Mouse (Mus musculus) induced T-regulatory cell, adult 2 months (primary cell): ENCODE results near the gene Hist1h4c.
A peak's percentile ranks its signal among the peaks of the same experiment; 100 is the strongest.

ENCODE experiments used
- DNase-seq: peaks from one replicate; pipeline ENCODE4 v3.0.0-alpha.2; 2012; ENCODE audit warnings: low read depth

The Hist1h4c gene

DNA sequence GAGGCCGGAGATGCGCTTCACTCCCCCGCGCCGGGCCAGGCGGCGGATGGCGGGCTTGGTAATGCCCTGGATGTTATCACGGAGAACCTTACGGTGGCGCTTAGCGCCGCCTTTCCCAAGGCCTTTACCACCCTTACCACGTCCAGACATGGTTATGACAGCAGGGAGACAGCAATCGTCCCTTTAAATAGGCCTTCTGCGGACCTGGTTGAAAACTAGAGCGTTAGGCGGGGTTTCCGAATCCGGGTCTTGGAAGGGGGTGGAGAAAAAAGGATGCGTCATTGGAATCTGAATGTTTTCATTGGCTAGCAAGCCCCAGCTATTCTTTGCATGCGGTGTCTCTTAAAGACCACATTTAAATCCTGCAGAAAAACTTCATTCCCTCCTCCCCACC lies at the start of gene Hist1h4c:
Hist1h4c (minus strand) TSS at position 155 of the 394 bp plus-strand sequence.
- DNase-seq, result peak; percentile 99

DNA sequence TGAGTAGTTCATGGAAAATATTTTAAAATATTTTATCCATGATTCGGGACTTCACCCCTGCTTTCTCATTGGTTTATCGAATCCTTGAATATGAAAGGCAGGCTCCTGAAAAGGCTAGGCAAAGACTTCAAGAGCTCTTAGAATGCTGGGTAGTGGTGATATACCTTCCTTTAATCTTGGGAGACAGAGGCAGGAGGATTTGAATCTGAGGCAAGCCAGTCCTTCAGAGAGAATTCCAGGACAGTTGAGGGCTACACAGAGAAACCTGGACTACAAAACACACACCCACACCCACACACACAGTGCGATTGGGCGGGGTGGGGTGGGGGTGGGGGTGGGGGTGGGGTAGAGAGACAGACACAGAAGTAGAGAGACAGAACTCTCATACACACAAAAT lies 49.6 kb upstream of the Hist1h4c start:
- peak; percentile 37 for DNase-seq

DNA sequence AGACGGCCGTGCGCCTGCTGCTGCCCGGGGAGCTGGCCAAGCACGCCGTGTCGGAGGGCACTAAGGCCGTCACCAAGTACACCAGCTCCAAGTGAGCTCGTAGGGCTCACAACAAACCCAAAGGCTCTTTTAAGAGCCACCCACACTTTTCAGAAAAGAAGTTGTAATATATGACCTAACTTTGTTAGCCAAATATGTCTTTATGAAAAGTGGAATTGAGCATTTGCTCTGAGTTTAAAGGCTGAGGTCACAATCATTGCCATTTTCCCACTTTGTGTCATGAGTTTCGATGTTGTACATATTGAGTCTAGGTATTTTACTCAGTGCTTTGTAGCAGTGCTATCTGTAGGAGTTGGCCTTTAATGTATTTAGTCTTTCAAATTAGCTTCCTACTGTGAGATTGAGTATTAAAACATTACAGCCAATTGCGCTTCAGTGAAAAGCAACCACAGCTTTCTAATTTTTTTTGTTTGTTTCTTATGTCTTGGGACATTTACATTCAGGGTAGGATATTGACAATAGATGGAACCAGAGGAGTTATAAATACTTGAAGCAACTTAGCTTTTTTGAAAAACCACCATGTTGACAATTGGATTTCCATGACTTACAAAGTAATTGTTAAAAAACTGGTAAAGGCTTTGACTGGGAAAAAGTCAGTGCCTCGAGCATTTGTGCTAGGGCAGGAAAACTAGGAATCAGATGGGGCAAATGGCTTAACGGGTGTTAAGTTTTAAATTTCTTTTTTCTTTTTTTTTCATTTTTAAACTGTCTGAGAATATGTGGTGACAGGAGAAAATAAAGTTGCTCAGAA lies 49.0 kb upstream of the Hist1h4c start:
- DNase-seq, result peak; percentile 74

DNA sequence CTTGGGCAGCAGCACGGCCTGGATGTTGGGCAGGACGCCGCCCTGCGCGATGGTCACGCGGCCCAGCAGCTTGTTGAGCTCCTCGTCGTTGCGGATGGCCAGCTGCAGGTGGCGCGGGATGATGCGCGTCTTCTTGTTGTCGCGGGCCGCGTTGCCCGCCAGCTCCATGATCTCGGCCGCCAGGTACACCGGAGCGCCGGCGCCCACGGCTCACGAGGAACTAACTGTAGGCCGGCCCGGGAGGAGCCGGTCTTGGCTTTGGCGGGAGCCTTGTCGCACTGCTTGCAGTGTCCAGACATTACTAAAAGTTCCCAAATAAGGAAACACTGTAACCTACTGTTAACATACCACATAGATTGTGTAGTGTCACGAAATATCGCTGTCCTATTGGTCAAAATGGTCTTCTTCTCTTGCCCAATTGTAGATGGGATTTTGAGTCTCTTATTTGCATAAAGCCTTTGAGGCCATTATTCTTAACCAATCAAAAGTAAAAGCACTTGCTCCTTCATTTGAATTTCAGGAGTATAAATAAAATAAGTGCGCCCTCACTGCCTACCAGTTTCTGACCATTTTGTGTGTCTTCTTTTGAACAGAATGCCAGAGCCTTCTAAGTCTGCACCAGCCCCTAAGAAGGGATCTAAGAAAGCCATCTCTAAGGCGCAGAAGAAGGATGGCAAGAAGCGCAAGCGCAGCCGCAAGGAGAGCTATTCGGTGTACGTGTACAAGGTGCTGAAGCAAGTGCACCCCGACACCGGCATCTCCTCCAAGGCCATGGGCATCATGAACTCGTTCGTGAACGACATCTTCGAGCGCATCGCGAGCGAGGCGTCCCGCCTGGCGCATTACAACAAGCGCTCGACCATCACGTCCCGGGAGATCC lies 48.2 kb upstream of the Hist1h4c start, which contains the start of gene Hist1h2bb:
Hist1h2bb (plus strand) TSS at position 534 of the 880 bp plus-strand sequence.
- peak; percentile 93 for DNase-seq

DNA sequence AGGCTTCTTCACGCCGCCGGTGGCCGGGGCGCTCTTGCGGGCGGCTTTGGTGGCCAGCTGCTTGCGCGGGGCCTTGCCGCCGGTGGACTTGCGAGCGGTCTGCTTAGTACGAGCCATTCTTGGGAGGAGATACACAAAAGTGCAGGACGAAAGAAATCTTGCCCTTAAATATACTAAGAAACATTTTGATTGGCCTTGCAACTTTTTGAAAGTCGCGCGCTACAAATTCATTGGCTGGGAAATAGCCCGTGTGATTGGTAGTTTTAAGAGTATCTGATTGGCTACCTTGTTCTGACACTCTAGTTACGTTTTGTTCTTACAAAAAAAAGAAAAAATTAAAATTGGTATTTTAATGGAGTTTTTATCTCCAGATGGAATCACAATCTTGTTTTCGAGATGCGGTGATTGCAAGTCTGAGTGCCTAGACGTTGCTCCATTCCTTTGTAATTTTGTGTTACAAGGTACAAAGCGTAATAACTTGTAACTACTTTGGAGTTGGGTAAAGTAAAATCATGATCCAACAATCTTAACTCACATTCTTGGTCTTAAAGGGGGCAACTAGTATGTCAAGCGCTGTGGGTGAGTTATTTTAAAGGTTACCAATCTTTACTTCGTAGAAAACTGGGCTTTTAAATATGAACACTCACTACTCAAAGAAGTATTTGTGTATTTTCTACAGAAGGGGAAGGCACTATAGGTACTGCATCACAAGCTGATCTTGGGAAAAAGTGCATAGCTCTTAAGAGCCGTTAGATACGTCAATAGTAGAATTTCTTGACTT lies 47.3 kb upstream of the Hist1h4c start, which contains the start of gene Hist1h3c:
Hist1h3c (minus strand) TSS at position 222 of the 781 bp plus-strand sequence.
- peak; percentile 80 for DNase-seq

DNA sequence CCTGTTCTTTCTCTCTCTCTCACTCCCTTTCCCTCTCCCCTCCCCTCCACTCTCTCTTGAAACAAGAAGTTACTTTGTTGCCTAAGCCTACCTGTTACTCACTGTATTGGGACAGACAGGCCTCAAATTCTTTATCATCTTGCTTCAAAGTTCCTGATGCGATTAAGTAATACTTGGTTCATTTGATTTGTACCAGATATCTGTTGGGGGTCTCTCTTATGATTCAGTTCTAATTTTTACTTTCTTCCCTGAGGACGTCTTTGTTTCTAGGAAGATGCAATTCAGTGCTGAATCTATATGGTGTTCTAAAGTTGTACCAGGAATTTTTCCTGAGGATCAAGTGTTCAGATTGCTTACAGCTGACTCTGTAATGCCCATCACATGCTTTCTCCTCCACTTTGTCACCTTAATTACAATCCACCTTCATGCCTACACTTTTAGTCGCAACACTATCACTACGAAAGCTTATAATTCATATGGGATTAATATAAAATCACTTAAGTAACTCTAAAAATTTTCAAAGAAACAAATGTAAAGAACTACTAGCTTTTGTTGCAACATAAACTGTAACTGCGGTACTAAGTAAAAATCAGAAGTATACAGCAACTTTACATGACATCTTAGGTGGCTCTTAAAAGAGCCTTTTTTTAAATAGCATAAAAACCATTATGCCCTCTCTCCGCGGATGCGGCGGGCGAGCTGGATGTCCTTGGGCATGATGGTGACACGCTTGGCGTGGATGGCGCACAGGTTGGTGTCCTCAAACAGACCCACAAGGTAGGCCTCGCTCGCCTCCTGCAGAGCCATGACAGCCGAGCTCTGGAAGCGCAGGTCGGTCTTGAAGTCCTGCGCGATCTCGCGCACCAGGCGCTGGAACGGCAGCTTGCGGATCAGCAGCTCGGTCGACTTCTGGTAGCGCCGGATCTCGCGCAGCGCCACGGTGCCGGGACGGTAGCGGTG lies 46.4 kb upstream of the Hist1h4c start:
- DNase-seq, result peak; percentile 57

DNA sequence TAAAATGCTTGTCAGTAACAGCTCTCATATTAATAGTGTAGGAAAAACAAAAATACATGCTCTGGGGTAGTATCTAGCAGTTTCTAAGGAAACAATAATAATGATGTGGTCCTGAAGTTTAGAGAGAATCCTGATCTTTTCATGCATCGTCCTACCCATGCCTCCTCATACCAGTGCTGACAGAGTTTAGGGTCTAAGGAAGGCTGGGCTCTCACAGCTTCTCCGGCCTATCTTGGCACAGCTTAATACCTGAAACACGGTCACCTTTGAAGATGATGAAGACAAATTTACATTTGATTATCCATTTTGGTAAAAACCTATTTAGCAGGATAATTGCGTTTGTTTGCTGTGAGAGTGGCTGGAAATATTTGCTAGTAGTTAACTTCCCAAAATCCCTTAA lies 45.7 kb upstream of the Hist1h4c start:
- DNase-seq, result peak; percentile 18

DNA sequence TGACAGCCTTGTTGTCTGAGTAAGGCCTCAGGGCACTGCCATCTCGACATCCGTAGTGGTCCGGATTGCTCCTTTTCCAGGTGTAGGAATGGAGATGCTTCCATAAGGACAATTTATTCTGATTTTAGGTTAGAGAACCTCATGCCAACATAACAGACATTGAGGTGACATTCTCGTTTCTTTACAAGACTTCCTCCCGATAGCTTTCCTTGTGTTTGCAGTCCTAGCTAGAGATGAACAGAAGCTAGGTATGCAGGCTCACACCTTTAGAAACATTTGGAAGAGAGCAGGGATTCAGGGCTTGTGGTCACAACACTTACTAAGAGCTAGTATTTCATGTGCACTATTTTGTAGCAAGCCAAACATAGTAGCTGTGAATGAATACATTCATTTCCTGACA lies 45.0 kb upstream of the Hist1h4c start:
- DNase-seq, result no peak

DNA sequence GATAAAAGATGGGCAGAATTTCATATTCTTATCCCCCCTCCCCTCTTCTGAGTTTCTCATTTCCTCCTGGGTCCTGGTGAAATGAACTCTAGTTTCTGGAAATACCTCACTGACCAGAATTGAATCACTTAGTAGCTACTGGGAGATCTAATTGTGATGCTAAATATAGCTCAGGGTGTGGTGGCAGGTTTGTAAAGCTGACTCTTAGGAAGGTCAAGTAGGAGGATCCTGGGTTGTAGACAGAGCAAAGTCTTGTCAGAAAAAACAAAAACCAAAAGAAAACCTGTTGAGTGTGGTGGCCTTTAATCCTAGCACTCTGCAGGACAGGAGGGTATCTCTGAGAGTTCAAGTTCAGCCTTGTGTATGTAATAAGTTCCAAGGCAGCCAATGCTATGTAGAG lies 43.8 kb upstream of the Hist1h4c start:
- peak; percentile 39 for DNase-seq

DNA sequence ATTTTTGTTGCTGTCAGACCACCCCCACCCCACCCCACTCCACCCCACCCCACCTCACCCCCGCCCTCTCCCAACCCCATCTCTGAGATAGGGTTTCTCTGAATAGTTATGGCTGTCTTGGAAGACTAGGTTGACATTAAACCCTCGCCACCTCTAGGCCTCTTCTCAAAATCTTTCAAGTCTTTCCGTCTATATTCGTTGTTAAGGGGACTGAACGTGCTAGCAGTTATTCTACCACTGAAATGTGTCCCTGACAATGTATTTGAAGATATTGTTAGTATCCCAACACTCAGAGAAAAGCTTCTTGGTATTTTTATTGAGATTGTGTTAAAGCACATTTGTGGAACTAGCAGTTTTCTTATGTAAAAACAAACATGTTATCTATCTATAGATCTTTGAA lies 42.7 kb upstream of the Hist1h4c start:
- peak; percentile 26 for DNase-seq

DNA sequence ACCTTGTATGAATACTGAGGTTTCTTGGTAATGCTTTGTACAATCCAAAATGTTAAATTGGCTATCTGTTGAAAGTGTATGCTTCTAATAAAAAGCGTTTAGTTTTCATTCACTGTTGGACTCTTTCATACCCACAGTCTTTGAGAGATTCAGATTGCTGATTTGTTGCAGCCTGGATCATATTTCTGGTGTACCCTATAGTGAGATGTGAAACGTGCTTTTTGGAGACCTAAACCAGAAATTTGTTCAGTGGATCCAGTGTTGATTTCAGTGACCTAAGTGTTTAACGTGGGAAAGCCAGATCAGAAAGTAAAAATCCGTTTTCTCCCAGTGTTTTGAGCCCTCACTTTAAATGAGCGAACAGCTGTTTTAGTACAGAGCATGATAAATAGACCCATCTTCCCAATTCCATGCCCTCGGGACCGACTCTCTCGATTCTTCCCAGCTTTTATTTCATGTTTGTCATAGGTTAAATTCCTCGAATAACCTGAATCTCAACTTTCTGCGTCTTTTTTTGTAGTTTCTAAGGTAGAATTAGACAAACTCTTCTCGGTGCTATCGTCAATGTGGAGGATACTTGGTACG lies 42.1 kb upstream of the Hist1h4c start:
- no peak for DNase-seq

DNA sequence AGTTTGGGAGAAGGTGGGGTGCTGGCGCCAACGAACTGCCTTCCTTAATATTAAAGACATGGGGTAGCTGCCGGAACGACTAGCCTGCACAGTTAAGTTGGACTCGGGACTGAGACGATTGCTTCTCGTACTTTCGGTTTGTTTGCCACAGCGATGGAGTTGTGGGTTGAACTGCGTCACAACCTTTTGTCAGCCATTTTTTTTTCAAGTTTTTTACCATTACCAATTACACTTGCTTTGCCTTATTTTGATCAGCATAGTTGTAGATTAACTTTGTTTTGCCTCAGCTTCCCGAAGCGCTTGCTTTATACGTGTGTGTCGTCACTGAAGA lies 41.6 kb upstream of the Hist1h4c start:
- DNase-seq, result peak; percentile 94

DNA sequence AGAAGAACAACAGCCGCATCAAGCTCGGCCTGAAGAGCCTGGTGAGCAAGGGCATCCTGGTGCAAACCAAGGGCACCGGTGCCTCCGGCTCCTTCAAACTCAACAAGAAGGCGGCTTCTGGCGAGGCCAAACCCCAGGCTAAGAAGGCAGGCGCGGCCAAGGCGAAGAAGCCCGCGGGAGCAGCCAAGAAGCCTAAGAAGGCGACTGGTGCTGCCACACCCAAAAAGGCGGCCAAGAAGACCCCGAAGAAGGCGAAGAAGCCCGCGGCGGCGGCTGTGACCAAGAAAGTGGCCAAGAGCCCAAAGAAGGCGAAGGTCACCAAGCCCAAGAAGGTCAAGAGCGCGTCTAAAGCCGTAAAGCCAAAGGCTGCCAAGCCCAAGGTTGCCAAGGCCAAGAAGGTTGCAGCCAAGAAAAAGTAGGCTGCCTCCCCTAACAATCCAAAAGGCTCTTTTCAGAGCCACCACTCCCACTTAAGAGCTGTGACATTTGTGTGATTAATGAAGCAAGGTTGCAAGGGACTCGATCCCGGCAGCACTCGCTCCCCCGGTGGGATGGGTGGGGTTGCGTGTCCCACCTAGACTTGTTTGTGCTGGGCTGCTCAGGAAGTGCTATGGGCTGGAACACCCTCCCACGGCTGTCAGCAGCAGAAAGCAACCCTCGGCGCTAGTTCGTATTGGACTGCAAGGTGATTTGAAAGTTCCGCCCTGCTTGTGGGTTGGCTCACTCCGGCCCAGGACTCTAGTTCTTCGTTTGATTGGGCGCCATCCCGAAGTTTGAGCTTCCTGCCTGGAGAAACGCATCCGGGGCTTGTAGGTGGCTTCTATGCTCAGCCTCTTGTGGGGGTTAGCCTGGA lies 41.0 kb upstream of the Hist1h4c start:
- DNase-seq, result peak; percentile 96

DNA sequence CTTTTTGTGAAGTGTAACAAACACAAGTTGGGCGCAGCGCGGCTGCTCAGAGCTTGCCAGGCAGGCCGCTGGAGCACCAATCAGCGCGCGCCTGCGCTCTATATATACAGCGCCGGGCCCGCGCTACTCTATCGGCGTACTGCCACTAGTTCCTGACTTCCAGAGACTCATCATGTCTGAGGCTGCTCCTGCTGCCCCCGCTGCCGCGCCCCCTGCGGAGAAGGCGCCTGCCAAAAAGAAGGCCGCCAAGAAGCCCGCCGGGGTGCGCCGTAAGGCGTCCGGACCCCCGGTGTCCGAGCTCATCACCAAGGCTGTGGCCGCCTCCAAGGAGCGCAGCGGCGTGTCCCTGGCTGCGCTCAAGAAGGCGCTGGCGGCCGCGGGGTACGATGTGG lies 40.4 kb upstream of the Hist1h4c start, which contains the start of gene Hist1h1c:
Hist1h1c (plus strand) TSS at position 132 of the 392 bp plus-strand sequence.
- peak; percentile 94 for DNase-seq

DNA sequence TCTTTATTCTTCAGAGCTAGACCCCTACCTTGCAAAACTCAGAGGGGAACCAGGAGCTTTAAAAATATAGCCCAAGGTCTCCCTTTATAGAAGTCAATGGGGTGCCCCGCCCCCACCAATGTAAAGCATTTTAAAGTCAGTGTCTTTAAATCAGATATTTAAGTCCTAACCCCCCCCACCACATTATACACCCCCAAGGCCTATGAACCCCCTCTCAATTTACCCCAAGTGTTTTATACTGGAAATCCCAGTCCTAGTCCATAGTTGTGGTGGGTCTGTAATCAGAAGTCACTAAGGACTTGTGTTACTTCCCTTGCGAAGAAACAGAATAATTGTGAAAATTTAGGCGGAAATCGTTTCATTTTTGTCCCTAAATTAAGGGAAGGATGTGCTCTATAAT lies 39.8 kb upstream of the Hist1h4c start:
- DNase-seq, result no peak

DNA sequence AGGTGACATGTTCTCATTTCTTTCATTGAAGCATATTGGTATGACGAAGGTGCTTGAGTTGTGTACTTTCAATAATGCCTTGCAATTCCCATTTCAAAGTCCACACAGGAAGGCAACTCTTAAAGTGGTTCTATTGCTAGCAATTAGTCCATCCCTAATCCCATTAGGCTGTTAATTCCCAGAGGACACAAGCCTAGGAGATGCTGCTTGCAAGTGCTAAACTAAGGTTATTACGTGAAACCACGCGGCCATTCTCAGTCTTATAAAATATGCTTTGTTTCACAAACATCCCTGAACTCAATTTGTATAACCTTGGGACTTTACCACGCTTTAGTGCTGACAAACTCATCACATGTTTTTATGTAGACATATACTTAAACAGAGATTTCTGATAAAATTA lies 38.8 kb upstream of the Hist1h4c start:
- DNase-seq, result peak; percentile 13

DNA sequence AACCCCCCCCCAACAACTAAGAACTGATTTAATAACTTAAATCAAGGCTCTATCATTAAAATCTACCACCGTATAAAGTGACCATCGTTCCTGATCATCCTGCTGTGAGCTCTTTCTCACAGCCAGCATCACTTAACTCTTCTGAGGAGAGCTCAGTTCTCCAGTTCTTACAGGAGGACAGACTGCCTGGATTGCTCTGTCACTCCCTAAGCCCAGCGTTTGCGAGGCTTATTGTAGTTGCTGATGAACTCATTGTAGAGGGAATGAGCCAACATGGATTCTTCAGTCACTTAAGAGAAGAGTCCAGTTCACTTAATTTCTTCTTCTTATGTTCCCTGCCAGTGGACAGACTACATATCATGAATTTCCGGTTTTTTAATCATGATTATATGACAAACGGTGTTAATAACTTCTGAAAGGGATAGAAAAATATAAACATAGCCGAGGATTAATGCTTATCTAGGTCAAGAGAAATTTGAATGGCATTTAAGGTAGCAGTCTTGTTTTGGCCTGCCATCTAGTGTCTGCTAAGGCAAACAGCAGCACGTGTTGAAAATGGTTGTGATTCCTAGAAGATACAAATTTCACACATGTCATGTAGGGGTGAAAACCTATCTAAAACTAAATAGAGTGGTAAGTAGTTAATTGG lies 34.0 kb upstream of the Hist1h4c start:
- peak; percentile 74 for DNase-seq

DNA sequence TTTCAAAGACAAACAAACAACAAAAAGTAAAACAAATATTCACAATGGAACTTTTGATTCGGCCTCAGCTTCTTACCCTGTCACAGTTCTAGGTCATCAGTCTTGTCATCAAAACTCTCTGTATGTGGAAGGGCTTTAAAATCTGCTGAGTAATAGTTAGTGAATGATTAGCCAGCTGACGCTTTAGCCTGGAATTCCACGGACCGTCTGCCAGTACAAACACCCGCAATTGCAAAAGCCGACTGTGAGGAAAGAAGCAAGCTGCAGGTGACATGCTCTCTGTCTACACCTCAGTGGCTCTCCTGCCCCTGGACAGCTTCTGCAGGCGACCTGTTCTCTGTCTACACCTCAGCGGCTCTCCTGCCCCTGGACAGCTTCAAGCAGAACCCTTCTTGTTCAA lies 32.2 kb upstream of the Hist1h4c start:
- peak; percentile 0 for DNase-seq

DNA sequence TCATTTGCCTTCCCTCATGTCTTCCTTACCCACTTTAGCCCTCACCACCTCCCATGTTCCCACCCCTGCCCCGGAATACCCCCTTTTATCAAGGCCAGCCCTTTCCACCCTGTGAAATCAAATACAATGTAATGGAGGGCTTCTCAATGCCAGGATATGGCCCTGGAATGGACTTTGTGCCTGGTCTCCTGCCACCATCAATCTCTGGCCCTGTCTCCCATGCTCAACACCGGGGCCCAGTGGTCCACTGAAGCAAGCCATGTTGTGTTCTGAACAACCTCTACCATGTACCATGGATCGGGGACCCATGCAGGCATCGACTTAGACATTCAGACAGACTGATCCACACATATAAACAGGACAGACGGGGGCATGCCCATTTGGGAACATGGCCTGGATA lies 31.5 kb upstream of the Hist1h4c start:
- no peak for DNase-seq
